Mouse (Mus musculus): ENCODE data around the gene Olfr1173. TPM values are rescaled to one million over a fixed set of nuclear protein-coding genes. Genes with fewer than 3 reads are reported as not detected.

Gene Olfr1173
- polyA plus RNA-seq (2014; fragmentation: Nextera tagmentation; extraction: Ambion mirVana), result not detected in 2 replicates

DNA sequence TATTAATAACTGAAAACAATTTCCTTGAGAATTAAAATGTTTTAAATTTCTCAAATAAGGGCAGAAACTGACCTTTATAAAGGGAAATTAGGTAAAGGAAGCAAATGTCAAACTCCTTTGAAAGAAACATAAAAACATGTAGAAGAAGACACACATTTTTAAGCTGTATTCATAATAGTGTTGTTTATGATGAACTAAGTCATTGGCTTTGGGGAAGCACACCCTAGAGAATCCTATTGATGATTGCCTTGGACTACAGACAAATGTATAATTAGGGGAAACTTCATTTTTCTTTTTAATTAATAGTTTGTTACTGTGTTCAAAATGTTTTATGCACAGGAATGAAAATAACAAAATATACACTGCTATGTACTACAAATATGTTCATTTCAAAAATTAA, at the start of gene Olfr1173:
Gene Olfr1173 (minus strand): TSS at position 101 of the 400 bp plus-strand sequence.
- no peak for ATAC-seq (replicated peaks; ENCODE audit: low FRiP score)

DNA sequence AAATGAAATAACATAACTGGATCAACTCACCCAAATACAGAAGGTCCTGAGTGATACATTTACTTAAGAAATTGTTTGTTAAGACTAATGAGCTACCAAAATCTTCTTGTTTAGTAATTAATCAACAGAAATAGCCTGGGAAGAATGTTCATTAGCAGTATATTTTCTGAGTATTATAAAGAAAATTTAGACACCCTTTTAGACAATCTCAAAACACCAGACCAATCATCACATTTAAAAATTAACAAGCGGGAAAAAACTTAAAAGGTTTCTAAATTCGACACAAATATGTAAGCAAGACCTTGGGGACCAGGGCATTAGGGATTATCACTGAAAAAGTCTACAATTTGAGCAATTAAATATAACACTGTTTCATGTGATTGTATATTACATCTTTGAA, 47.4 kb upstream of the Olfr1173 start, which contains the start of gene Olfr1175-ps:
Gene Olfr1175-ps (minus strand): TSS at position 101 of the 400 bp plus-strand sequence.
- no peaks in the 10 kb centered on the region for H3K4me1 ChIP-seq (replicated peaks; ENCODE audit: control insufficient read depth, insufficient read depth, low read length)
- H3K27me3 ChIP-seq (ENCODE audit: control insufficient read depth, insufficient read depth, low read length), result no peaks in the 10 kb centered on the region
- H3K9ac ChIP-seq (ENCODE audit: low read length), result no peak within 1 kb of the TSS
- H3K9me3 ChIP-seq (ENCODE audit: control insufficient read depth, low read length), result no peaks in the 10 kb centered on the region
- ATAC-seq (replicated peaks; ENCODE audit: low FRiP score), result no peak
- no peak within 1 kb of the TSS for H3K27ac ChIP-seq (ENCODE audit: low read depth, low read length)
- no peak within 1 kb of the TSS for H3K4me2 ChIP-seq (ENCODE audit: low read depth, low read length, severe bottlenecking)
- no peak for DNase-seq (ENCODE audit: low spot score)
- WGBS, result 89% methylated on average over 2 of the region's 2 CpGs
- no peaks in the 10 kb centered on the region for H3K36me3 ChIP-seq (ENCODE audit: control insufficient read depth, insufficient read depth, low read length)
- no peak within 1 kb of the TSS for H3K4me3 ChIP-seq (ENCODE audit: low read depth, low read length)

More for the DNA sequence above, at the start of gene Olfr1173:
- no peaks in the 10 kb centered on the region for H3K4me1 ChIP-seq (replicated peaks; ENCODE audit: control insufficient read depth, insufficient read depth, low read length)
- H3K27ac ChIP-seq (ENCODE audit: low read depth, low read length), result no peak within 1 kb of the TSS
- no peak within 1 kb of the TSS for H3K9ac ChIP-seq (ENCODE audit: low read length)
- H3K36me3 ChIP-seq (ENCODE audit: control insufficient read depth, insufficient read depth, low read length), result no peaks in the 10 kb centered on the region
- H3K9me3 ChIP-seq (ENCODE audit: control insufficient read depth, low read length), result no peaks in the 10 kb centered on the region
- no peak within 1 kb of the TSS for H3K4me2 ChIP-seq (ENCODE audit: low read depth, low read length, severe bottlenecking)
- H3K27me3 ChIP-seq (ENCODE audit: control insufficient read depth, insufficient read depth, low read length), result no peaks in the 10 kb centered on the region
- no peak for DNase-seq (ENCODE audit: low spot score)
- no peak within 1 kb of the TSS for H3K4me3 ChIP-seq (ENCODE audit: low read depth, low read length)

DNA sequence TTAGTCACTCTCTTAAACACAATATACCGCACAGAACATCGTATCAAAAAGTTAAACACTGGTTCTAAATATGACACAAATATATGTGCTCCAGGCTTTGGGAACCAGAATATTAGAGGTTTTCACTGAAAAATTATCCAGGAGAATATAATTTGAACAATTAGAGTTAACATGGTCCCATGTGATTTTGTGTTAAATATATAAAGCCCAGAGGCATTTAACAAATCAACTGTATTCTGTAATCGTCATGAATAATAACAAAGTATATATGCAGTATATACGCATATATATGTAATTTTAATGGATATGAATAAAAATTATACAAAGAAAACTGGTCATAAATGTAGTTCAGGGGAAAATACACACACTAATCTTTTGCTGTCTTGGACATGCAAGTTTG, 35.4 kb upstream of the Olfr1173 start, which contains the start of gene Olfr1174-ps:
Gene Olfr1174-ps (minus strand): TSS at position 101 of the 400 bp plus-strand sequence.
- Histone ChIP-seq H3K4me3 (ENCODE audit: low read depth, low read length) (no peak within 1 kb of the TSS), H3K9ac (ENCODE audit: low read length) (no peak within 1 kb of the TSS), H3K4me1 (replicated peaks; ENCODE audit: control insufficient read depth, insufficient read depth, low read length) (no peaks in the 10 kb centered on the region), H3K36me3 (ENCODE audit: control insufficient read depth, insufficient read depth, low read length) (no peaks in the 10 kb centered on the region), H3K9me3 (ENCODE audit: control insufficient read depth, low read length) (no peaks in the 10 kb centered on the region), H3K27ac (ENCODE audit: low read depth, low read length) (no peak within 1 kb of the TSS), H3K27me3 (ENCODE audit: control insufficient read depth, insufficient read depth, low read length) (no peaks in the 10 kb centered on the region), H3K4me2 (ENCODE audit: low read depth, low read length, severe bottlenecking) (no peak within 1 kb of the TSS)
- WGBS, result 91% methylated on average over 4 of the region's 4 CpGs
- DNase-seq (ENCODE audit: low spot score), result no peak
- no peak for ATAC-seq (replicated peaks; ENCODE audit: low FRiP score)

DNA sequence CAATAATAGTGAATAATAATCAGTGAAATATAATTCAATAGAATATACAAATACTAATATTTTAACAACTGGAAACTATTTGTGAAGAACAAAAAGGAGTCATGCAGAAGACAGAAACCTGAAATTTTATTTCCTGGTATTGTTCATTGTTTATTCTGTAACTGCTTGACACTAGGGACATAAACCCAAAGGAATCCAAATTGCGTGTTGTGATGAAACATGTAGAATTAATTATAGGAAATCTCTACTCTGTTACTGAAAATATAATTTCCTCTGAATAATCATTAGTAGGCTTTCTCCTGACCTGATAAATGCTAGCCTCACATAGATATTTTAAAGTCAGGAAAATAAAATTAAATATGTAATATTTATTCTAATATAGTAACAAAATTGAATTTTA, 51.4 kb downstream of the Olfr1173 start, which contains the start of gene Olfr1170:
Gene Olfr1170 (minus strand): TSS at position 101 of the 400 bp plus-strand sequence.
- no peak for DNase-seq (ENCODE audit: low spot score)
- no peak within 1 kb of the TSS for H3K4me2 ChIP-seq (ENCODE audit: low read depth, low read length, severe bottlenecking)
- H3K4me3 ChIP-seq (ENCODE audit: low read depth, low read length), result no peak within 1 kb of the TSS
- H3K27me3 ChIP-seq (ENCODE audit: control insufficient read depth, insufficient read depth, low read length), result no peaks in the 10 kb centered on the region
- no peak for ATAC-seq (replicated peaks; ENCODE audit: low FRiP score)
- no peak within 1 kb of the TSS for H3K27ac ChIP-seq (ENCODE audit: low read depth, low read length)
- H3K4me1 ChIP-seq (replicated peaks; ENCODE audit: control insufficient read depth, insufficient read depth, low read length), result no peaks in the 10 kb centered on the region
- H3K36me3 ChIP-seq (ENCODE audit: control insufficient read depth, insufficient read depth, low read length), result no peaks in the 10 kb centered on the region
- no peaks in the 10 kb centered on the region for H3K9me3 ChIP-seq (ENCODE audit: control insufficient read depth, low read length)
- H3K9ac ChIP-seq (ENCODE audit: low read length), result no peak within 1 kb of the TSS
- 81% methylated on average over 1 of the region's 1 CpGs for WGBS

Other genes with a start within 250 kb of the Olfr1173 start
- gene Olfr73, start 242.2 kb downstream of the Olfr1173 start, polyA plus RNA-seq (2014; fragmentation: Nextera tagmentation; extraction: Ambion mirVana), result not detected in 2 replicates
- not detected in 2 replicates for gene Olfr1162, start 228.7 kb downstream of the Olfr1173 start, polyA plus RNA-seq (2014; fragmentation: Nextera tagmentation; extraction: Ambion mirVana)
- gene Olfr1163, start 208.0 kb downstream of the Olfr1173 start, polyA plus RNA-seq (2014; fragmentation: Nextera tagmentation; extraction: Ambion mirVana), result not detected in 2 replicates
- gene Olfr1164, start 185.9 kb downstream of the Olfr1173 start, polyA plus RNA-seq (2014; fragmentation: Nextera tagmentation; extraction: Ambion mirVana), result not detected in 2 replicates
- not detected in 2 replicates for gene Olfr1166, start 151.6 kb downstream of the Olfr1173 start, polyA plus RNA-seq (2014; fragmentation: Nextera tagmentation; extraction: Ambion mirVana)
- gene Olfr1167, start 124.7 kb downstream of the Olfr1173 start, polyA plus RNA-seq (2014; fragmentation: Nextera tagmentation; extraction: Ambion mirVana), result not detected in 2 replicates
- not detected in 2 replicates for gene Olfr1168, start 98.0 kb downstream of the Olfr1173 start, polyA plus RNA-seq (2014; fragmentation: Nextera tagmentation; extraction: Ambion mirVana)
- gene Olfr1170, start 51.5 kb downstream of the Olfr1173 start, polyA plus RNA-seq (2014; fragmentation: Nextera tagmentation; extraction: Ambion mirVana), result not detected in 2 replicates
- gene Olfr1174-ps, start 35.3 kb upstream of the Olfr1173 start, polyA plus RNA-seq (2014; fragmentation: Nextera tagmentation; extraction: Ambion mirVana), result not detected in 2 replicates
- gene Olfr1175-ps, start 47.3 kb upstream of the Olfr1173 start, polyA plus RNA-seq (2014; fragmentation: Nextera tagmentation; extraction: Ambion mirVana), result not detected in 2 replicates
- gene Olfr1176, start 56.8 kb upstream of the Olfr1173 start, polyA plus RNA-seq (2014; fragmentation: Nextera tagmentation; extraction: Ambion mirVana), result not detected in 2 replicates
- gene Olfr1177-ps, start 66.6 kb upstream of the Olfr1173 start, polyA plus RNA-seq (2014; fragmentation: Nextera tagmentation; extraction: Ambion mirVana), result not detected in 2 replicates
- gene Olfr1178, start 107.2 kb upstream of the Olfr1173 start, polyA plus RNA-seq (2014; fragmentation: Nextera tagmentation; extraction: Ambion mirVana), result not detected in 2 replicates
- gene Olfr1179, start 126.6 kb upstream of the Olfr1173 start, polyA plus RNA-seq (2014; fragmentation: Nextera tagmentation; extraction: Ambion mirVana), result not detected in 2 replicates
- not detected in 2 replicates for gene Olfr1180, start 139.3 kb upstream of the Olfr1173 start, polyA plus RNA-seq (2014; fragmentation: Nextera tagmentation; extraction: Ambion mirVana)
- not detected in 2 replicates for gene Olfr1181, start 146.3 kb upstream of the Olfr1173 start, polyA plus RNA-seq (2014; fragmentation: Nextera tagmentation; extraction: Ambion mirVana)
- not detected in 2 replicates for gene Gm13757, start 169.3 kb upstream of the Olfr1173 start, polyA plus RNA-seq (2014; fragmentation: Nextera tagmentation; extraction: Ambion mirVana)
- not detected in 2 replicates for gene Olfr1183, start 175.0 kb upstream of the Olfr1173 start, polyA plus RNA-seq (2014; fragmentation: Nextera tagmentation; extraction: Ambion mirVana)
- not detected in 2 replicates for gene Olfr1184, start 203.7 kb upstream of the Olfr1173 start, polyA plus RNA-seq (2014; fragmentation: Nextera tagmentation; extraction: Ambion mirVana)
- gene Olfr1185-ps1, start 213.4 kb upstream of the Olfr1173 start, polyA plus RNA-seq (2014; fragmentation: Nextera tagmentation; extraction: Ambion mirVana), result not detected in 2 replicates
- gene Olfr1186, start 238.7 kb upstream of the Olfr1173 start, polyA plus RNA-seq (2014; fragmentation: Nextera tagmentation; extraction: Ambion mirVana), result not detected in 2 replicates